8 mouse cellular contexts compared by ENCODE assay signal in the genomic region with DNA sequence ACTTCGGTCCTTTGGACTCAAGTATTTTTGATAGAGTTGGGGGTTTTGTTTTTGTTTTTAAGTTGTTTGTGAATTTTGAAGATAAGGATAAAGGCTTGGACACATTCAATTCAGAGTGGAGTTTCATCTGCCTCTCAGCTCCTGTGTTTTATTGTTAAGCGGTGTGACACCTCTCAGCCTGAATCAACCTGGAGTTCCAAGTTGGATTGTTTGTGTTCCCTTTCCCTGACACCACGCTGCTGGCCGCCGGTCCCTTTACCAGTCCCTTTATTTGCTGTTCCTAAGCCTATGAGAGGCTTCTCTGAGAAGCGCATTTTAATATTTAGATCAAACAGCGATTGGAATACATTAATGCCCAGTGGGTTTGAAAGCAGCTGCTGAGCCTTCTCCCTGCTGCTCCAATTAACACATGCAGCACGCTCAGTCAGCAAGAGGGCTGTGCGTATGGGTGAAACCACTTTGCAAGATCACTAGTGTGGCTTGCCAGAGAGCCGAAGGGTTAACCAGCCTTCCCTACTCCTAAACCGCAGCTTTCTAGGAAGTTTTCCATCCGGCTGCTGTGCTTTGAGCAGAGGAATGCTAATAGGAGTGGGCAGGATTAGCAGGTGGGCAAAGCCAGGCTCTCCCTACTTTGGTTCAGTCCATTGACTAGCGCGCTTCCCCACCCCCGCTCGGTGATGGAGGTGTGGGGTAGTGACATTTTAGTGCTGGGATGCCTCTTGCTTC.
DNase-seq lines count a peak whose midpoint lies in the region; ATAC-seq lines count a peak whose summit lies in the region.

No protein-coding gene starts in this region.

- H3K27ac ChIP-seq in lung, embryonic 16.5 days (ENCODE audit: low read length): no peak overlapping the region
- H3K27ac ChIP-seq in forebrain, embryonic 14.5 days (ENCODE audit: low read depth, low read length): peak overlapping the region; percentile 88
- no peak overlapping the region for H3K27ac ChIP-seq in liver, embryonic 13.5 days

- WGBS in lung, embryonic 16.5 days: 2% methylated on average over 16 of the region's 16 CpGs
- 1% methylated on average over 16 of the region's 16 CpGs for WGBS in forebrain, embryonic 14.5 days
- WGBS in liver, embryonic 13.5 days (ENCODE audit: insufficient replicate concordance): 7% methylated on average over 16 of the region's 16 CpGs

- H3K9ac ChIP-seq in lung, embryonic 16.5 days (ENCODE audit: low read length): no peak overlapping the region
- H3K9ac ChIP-seq in forebrain, embryonic 14.5 days (ENCODE audit: low read length): peak overlapping the region; percentile 70
- no peak overlapping the region for H3K9ac ChIP-seq in liver, embryonic 13.5 days

- 0 out of 2 replicates have a peak, but pooled peaks have one; percentile 28 for ATAC-seq in lung, embryonic 16.5 days (ENCODE audit: low read depth)
- peak; percentile 93 for ATAC-seq in forebrain, embryonic 14.5 days
- no peak for ATAC-seq in liver, embryonic 13.5 days (ENCODE audit: low read depth)

- H3K4me2 ChIP-seq in lung, embryonic 16.5 days (ENCODE audit: low read depth, low read length): peak overlapping the region; percentile 39
- peak overlapping the region; percentile 93 for H3K4me2 ChIP-seq in forebrain, embryonic 14.5 days (ENCODE audit: low read length)
- H3K4me2 ChIP-seq in liver, embryonic 13.5 days: peak overlapping the region; percentile 43

- no peaks in the 10 kb centered on the region for H3K9me3 ChIP-seq in lung, embryonic 16.5 days (ENCODE audit: control insufficient read depth, low read length)
- no peaks in the 10 kb centered on the region for H3K9me3 ChIP-seq in forebrain, embryonic 14.5 days (replicated peaks; ENCODE audit: control insufficient read depth, low read length)
- H3K9me3 ChIP-seq in liver, embryonic 13.5 days (replicated peaks): no peaks in the 10 kb centered on the region

- H3K36me3 ChIP-seq in lung, embryonic 16.5 days (ENCODE audit: control insufficient read depth, insufficient read depth, low read length): no peaks in the 10 kb centered on the region
- no peaks in the 10 kb centered on the region for H3K36me3 ChIP-seq in forebrain, embryonic 14.5 days (ENCODE audit: control insufficient read depth, insufficient read depth, low read length)
- no peaks in the 10 kb centered on the region for H3K36me3 ChIP-seq in liver, embryonic 13.5 days

- 0 out of 2 replicates have a peak, but pooled peaks cover 4% of the 10 kb centered on the region for H3K4me1 ChIP-seq in lung, embryonic 16.5 days (replicated peaks; ENCODE audit: control insufficient read depth, insufficient read depth, low read length)
- H3K4me1 ChIP-seq in forebrain, embryonic 14.5 days (ENCODE audit: control insufficient read depth, insufficient read depth, low read length): peaks cover 12% of the 10 kb centered on the region
- no peaks in the 10 kb centered on the region for H3K4me1 ChIP-seq in liver, embryonic 13.5 days (replicated peaks)

- peaks cover 9% of the 10 kb centered on the region for H3K27me3 ChIP-seq in lung, embryonic 16.5 days (ENCODE audit: control insufficient read depth, insufficient read depth, low read depth, low read length)
- H3K27me3 ChIP-seq in forebrain, embryonic 14.5 days (replicated peaks; ENCODE audit: control insufficient read depth, insufficient read depth, low read length): no peaks in the 10 kb centered on the region
- H3K27me3 ChIP-seq in liver, embryonic 13.5 days: peaks cover 26% of the 10 kb centered on the region

- DNase-seq in lung, postnatal 36 days: no peak
- DNase-seq in forebrain, embryonic 14.5 days (ENCODE audit: low spot score): peak; percentile 93
- DNase-seq in kidney, postnatal 10 days: peak; percentile 31
- no peak for DNase-seq in liver, embryonic 13.5 days
- peak; percentile 62 for DNase-seq in right cerebral cortex, postnatal 25 days
- no peak for DNase-seq in thymus, postnatal 36 days
- DNase-seq in spleen, postnatal 36 days (ENCODE audit: low spot score in 2 of 2): no peak

- H3K4me3 ChIP-seq in lung, embryonic 16.5 days (ENCODE audit: low read length): peak overlapping the region; percentile 9
- peak overlapping the region; percentile 55 for H3K4me3 ChIP-seq in forebrain, embryonic 14.5 days (ENCODE audit: low read depth, low read length)
- 0 out of 2 replicates have a peak overlapping the region, but pooled peaks have one; percentile 6 for H3K4me3 ChIP-seq in liver, embryonic 13.5 days (replicated peaks)

Comparison
In these comparisons a context has a peak if more than half of its experiments do, and no peak if none do; other contexts are left out.
1. H3K4me2 ChIP-seq: peak in every context shown above with its lines; median percentile 93 in forebrain, embryonic 14.5 days; 43 in liver, embryonic 13.5 days; 39 in lung, embryonic 16.5 days.
2. DNase-seq: peak in forebrain, embryonic 14.5 days (single experiment), kidney, postnatal 10 days (single experiment) and right cerebral cortex, postnatal 25 days (single experiment); none in lung, postnatal 36 days (single experiment), liver, embryonic 13.5 days (single experiment), thymus, postnatal 36 days (0 of 2) and spleen, postnatal 36 days (0 of 2).
3. Peak in every context shown above with its lines, with median percentiles within 50 percentile points of each other: H3K4me3 ChIP-seq.